Mouse (Mus musculus) macrophage (primary cell): ENCODE data around the gene Tekt3. TPM values are rescaled to one million over a fixed set of nuclear protein-coding genes. Genes with fewer than 3 reads are reported as not detected.

Experiments used
- H3K27ac ChIP-seq: fragments of 350-480 bp; formaldehyde crosslinking; 2 replicates; pipeline ENCODE4 v1.9.0; 2021
- H3K36me3 ChIP-seq: fragments of 350-480 bp; formaldehyde crosslinking; 2 replicates; pipeline ENCODE4 v1.9.0; 2021; ENCODE audit errors: inconsistent target
- H3K4me3 ChIP-seq: fragments of 350-480 bp; formaldehyde crosslinking; 2 replicates; pipeline ENCODE4 v1.9.0; 2021; ENCODE audit errors: inconsistent target
- H3K79me2 ChIP-seq: fragments of 350-480 bp; formaldehyde crosslinking; 2 replicates; pipeline ENCODE4 v1.9.0; 2021; ENCODE audit errors: inconsistent target
- WGBS: methylation state at CpG from one replicate; pipeline ENCODE4 v1.1.7; 2026; ENCODE audit warnings: inconsistent platforms; ENCODE audit not compliant: missing documents; 5-methylcytosine and 5-hydroxymethylcytosine counted together
- polyA plus RNA-seq: library from polyadenylated mRNA; stranded (reverse); fragments of 250-400 nt; gene quantifications from 3 replicates; pipeline ENCODE4 v1.2.4, GENCODE M21; 2018; ENCODE audit warnings: inconsistent platforms

Tekt3 gene
- polyA plus RNA-seq, 1 experiment from 2014 or later, result not detected

DNA sequence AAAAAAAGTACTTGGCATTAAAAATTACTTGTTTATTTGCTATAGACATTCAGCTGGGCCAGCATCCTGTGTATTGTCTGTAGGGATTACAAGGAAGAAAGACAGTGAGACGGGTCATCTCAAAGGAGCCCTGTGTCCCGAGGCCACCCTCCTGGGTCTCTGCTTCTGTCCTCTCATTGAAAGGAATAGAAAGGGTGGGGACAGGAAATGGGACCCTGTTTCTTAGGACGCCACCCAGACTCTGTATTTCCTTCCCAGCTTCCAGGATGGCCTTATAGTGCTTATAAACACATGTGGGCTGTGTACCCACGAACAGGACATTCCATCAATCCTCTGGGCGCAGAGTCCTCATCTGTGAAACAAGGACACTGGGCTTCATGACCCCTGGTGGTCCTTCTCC, 30.8 kb downstream of the Tekt3 start:
- Histone ChIP-seq H3K79me2 (no peaks in the 10 kb centered on the region), H3K36me3 (no peaks in the 10 kb centered on the region), H3K27ac (no peak overlapping the region), H3K4me3 (no peak overlapping the region)
- WGBS, result 68% methylated on average over 5 of the region's 5 CpGs

- H3K4me3 ChIP-seq, result no peak overlapping the region
- no peaks in the 10 kb centered on the region for H3K79me2 ChIP-seq
- no peak overlapping the region for H3K27ac ChIP-seq
- WGBS, result 90% methylated on average over 5 of the region's 5 CpGs
- H3K36me3 ChIP-seq, result no peaks in the 10 kb centered on the region
These were observed 32.1 kb downstream of the Tekt3 start for GRCm38 (mm10) chr11:63093601-63094000.

GRCm38 (mm10) chr11:63094496-63094895, 33.0 kb downstream of the Tekt3 start:
- Histone ChIP-seq H3K4me3 (no peak overlapping the region), H3K79me2 (no peaks in the 10 kb centered on the region), H3K27ac (no peak overlapping the region), H3K36me3 (no peaks in the 10 kb centered on the region)
- WGBS, result 94% methylated on average over 8 of the region's 8 CpGs

DNA sequence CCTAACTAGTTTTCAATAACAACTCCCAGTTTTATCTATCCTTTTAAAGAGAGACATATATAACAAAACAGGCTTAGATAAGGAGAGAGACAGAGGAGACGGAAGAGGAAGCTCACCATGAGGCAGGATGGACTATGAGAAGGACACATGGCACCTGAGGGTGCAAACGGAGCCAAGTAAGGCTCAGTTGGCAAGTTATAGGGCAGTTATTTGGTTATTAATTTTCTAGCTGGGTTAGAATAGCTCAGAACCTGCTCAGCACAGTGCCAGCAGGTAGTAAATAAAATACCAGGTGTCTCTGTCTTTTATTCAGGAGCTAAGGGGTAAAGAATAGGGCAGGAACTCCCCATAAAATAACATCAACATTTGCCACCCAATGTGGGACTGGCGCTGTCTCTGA, 36.6 kb downstream of the Tekt3 start:
- WGBS, result 85% methylated on average over 3 of the region's 3 CpGs

DNA sequence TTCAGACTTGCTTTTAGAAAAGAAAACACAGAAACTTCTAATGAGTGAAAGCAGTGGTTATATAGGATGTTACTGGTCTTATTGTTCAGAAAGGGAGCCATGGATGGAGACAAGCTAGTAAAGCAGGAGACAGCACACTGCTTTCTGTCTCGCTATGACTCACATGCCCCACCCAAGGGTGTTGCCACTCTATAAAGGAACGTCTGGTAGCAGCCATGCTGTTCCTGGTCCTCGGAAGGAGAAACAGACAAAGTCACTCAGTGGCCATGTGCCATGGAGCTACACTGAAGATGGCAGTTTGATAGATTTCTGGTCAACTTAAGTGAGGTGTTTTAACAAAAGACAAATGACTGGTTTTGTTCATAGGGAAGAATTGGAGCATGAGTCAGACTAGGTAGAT, 37.9 kb downstream of the Tekt3 start:
- H3K4me3 ChIP-seq, result no peak overlapping the region
- H3K79me2 ChIP-seq, result no peaks in the 10 kb centered on the region
- H3K36me3 ChIP-seq, result no peaks in the 10 kb centered on the region
- H3K27ac ChIP-seq, result no peak overlapping the region
- WGBS, result 72% methylated on average over 3 of the region's 3 CpGs

More for the DNA sequence above, 36.6 kb downstream of the Tekt3 start:
- Histone ChIP-seq H3K27ac (no peak overlapping the region), H3K36me3 (no peaks in the 10 kb centered on the region), H3K4me3 (no peak overlapping the region), H3K79me2 (no peaks in the 10 kb centered on the region)

DNA sequence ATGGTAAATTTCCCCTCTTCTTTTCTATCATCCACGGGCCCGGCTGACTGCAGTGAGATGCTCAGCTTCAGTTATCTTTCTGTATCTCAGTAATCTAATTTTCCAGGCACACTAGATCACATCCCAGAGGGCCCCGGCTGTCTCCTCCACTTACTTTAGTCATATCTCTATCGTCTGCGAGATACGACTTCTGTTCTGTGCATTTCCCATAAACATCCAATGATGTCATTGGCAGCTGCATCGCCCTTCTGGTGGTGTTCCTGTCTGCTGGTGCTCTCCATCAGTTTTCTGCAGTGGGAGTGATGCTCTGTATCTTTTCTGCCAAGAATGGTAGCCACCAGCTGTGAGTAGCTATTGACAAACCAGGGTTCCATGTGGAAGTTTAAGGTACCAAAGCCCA, 41.8 kb downstream of the Tekt3 start:
- no peak overlapping the region for H3K27ac ChIP-seq
- no peaks in the 10 kb centered on the region for H3K36me3 ChIP-seq
- H3K79me2 ChIP-seq, result no peaks in the 10 kb centered on the region
- no peak overlapping the region for H3K4me3 ChIP-seq
- 89% methylated on average over 7 of the region's 7 CpGs for WGBS

- Histone ChIP-seq H3K4me3 (no peak overlapping the region), H3K79me2 (no peaks in the 10 kb centered on the region), H3K27ac (no peak overlapping the region), H3K36me3 (no peaks in the 10 kb centered on the region)
- 95% methylated on average over 2 of the region's 2 CpGs for WGBS
These were observed 42.6 kb downstream of the Tekt3 start for GRCm38 (mm10) chr11:63104026-63104425.

DNA sequence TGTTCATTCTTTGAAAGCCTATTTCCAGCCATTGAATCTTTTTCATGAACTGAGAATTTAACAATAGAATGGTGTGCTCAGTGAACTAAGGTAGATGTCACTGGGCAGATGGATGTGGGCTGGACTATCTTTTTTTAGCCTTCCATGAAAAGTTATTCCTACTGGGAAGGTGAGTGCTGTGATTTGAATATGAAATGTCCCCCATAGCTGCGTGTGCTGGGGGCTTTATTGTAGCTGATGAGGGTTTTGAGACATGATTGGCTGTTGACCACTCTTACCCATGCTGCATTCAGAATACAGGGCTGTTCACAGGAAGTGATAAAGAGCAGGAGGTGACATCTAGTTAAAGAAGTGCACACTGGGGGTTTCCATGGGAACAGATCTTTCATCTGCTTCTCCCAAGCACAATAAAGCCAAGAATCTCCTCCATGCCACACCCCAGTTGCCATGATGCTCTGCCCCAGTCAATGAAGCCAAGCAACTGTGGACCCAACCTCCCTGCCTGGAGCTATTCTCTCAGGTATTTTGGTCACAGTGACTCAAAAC, 47.8 kb downstream of the Tekt3 start:
- H3K27ac ChIP-seq, result no peak overlapping the region
- no peaks in the 10 kb centered on the region for H3K79me2 ChIP-seq
- H3K4me3 ChIP-seq, result no peak overlapping the region
- WGBS, result 78% methylated on average over 1 of the region's 1 CpGs
- H3K36me3 ChIP-seq, result no peaks in the 10 kb centered on the region

- 93% methylated on average over 3 of the region's 3 CpGs for WGBS
- H3K79me2 ChIP-seq, result no peaks in the 10 kb centered on the region
- no peak overlapping the region for H3K4me3 ChIP-seq
- H3K36me3 ChIP-seq, result no peaks in the 10 kb centered on the region
- no peak overlapping the region for H3K27ac ChIP-seq
These were observed 48.9 kb downstream of the Tekt3 start for GRCm38 (mm10) chr11:63110329-63110728.

GRCm38 (mm10) chr11:63114807-63115641, 53.6 kb downstream of the Tekt3 start:
- no peak overlapping the region for H3K27ac ChIP-seq
- H3K36me3 ChIP-seq, result no peaks in the 10 kb centered on the region
- H3K4me3 ChIP-seq, result no peak overlapping the region
- 96% methylated on average over 8 of the region's 8 CpGs for WGBS
- H3K79me2 ChIP-seq, result no peaks in the 10 kb centered on the region

DNA sequence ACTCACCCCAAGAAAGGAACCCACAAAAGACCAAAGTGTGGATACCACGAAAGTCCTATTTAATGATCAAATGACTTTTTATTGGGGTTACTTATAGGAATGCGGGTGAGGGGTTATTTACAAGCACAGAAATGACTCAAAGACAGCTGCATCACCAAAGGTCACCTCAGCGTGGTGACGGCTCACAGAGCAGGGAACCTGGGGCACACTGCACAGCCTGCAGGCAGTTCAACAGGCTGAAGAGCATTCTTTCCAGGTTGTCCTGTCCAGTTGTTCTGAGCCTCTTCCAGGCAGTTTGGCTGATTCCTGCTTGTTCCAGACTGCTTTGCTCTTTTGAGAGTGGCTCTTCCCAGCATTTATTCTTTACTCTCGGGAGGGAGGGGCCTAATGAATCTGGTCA, 55.2 kb downstream of the Tekt3 start:
- H3K79me2 ChIP-seq, result no peaks in the 10 kb centered on the region
- no peaks in the 10 kb centered on the region for H3K36me3 ChIP-seq
- WGBS, result 95% methylated on average over 5 of the region's 5 CpGs
- H3K27ac ChIP-seq, result no peak overlapping the region
- H3K4me3 ChIP-seq, result no peak overlapping the region

DNA sequence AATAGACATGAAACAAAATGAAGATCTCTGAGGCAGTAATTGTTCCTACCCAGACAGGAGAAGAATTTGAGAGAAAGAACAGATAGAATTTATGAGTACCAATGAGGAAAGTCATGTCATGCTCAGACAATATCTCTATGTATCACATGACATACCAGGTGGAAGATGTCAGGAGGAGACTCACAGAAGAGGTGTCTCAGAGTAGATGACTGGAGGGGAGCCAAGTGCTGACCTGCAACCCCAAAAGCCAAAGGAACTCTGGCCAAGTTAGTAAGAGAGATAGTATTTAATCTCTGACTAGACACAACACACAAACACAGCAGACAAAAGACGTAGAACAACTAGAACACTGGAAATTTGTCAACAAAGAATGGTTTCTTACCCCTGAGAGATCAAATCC, 55.8 kb downstream of the Tekt3 start:
- 100% methylated on average over 1 of the region's 1 CpGs for WGBS
- no peaks in the 10 kb centered on the region for H3K36me3 ChIP-seq
- H3K79me2 ChIP-seq, result no peaks in the 10 kb centered on the region
- H3K4me3 ChIP-seq, result no peak overlapping the region
- H3K27ac ChIP-seq, result no peak overlapping the region

DNA sequence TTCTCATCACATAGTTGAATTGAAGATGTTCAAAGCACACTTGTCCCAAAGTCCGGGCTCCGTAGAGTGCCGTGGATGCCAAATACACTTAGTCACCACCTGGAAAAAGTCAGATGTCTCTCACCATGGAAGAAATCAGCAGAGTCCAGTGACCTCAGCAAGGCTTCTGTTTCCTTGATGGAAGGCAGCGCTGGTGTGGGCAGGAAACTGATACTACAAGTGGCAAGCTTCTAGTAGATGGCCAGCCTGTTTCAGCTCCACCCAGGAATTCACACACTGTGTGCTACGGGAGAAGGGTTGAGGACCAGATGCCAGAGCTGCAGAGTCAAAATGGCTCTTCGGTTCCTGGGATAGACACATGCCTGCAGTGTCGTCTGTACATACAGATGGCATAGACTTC, 58.3 kb downstream of the Tekt3 start:
- Histone ChIP-seq H3K36me3 (no peaks in the 10 kb centered on the region), H3K79me2 (no peaks in the 10 kb centered on the region), H3K4me3 (no peak overlapping the region), H3K27ac (no peak overlapping the region)
- 39% methylated on average over 7 of the region's 7 CpGs for WGBS

- no peaks in the 10 kb centered on the region for H3K36me3 ChIP-seq
- no peak overlapping the region for H3K27ac ChIP-seq
- no peak overlapping the region for H3K4me3 ChIP-seq
- H3K79me2 ChIP-seq, result no peaks in the 10 kb centered on the region
- 16% methylated on average over 2 of the region's 2 CpGs for WGBS
These were observed 60.8 kb downstream of the Tekt3 start for GRCm38 (mm10) chr11:63122249-63122648.

DNA sequence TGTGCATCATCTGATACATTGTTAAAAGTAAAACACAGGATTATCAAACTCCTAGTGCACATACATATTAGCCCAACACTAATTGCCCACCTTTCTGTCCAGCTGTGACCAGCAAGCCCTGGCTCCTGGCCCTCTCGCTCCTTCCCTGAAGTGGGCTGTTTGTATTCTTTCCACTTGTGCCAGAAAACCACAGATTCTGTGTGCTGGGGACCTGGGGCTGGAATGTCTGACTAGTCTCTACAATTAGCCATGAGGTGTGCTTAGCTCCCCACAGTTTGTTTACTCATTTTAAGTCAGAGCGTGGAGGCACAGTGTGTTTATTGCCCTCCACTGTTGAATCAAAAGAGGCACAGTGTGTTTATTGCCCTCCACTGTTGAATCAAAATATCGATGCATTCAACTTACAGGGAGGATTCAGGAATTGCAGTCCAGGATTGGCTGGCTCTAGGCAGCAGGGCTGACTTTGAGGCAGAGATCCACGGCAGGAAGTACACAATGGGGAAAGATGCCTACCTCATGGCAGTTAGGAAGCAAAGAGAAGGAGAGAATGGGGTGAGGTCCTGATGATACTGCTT, 61.4 kb downstream of the Tekt3 start:
- H3K27ac ChIP-seq, result no peak overlapping the region
- H3K4me3 ChIP-seq, result no peak overlapping the region
- H3K79me2 ChIP-seq, result no peaks in the 10 kb centered on the region
- 78% methylated on average over 4 of the region's 4 CpGs for WGBS
- no peaks in the 10 kb centered on the region for H3K36me3 ChIP-seq
